Mouse (Mus musculus): ENCODE data around the gene Gm7030. TPM values are rescaled to one million over a fixed set of nuclear protein-coding genes. Genes with fewer than 3 reads are reported as not detected.

The Gm7030 gene
- polyA plus RNA-seq, 1 experiment from 2014 or later = not detected

Other genes with a start within 250 kb of the Gm7030 start
- 26.8 and 30.5 TPM in 2 replicates for gene Dhx16, start 249.6 kb downstream of the Gm7030 start, polyA plus RNA-seq (2015; fragmentation: Nextera tagmentation; extraction: Ambion mirVana)
- gene 2310061I04Rik, start 232.0 kb downstream of the Gm7030 start, polyA plus RNA-seq (2015; fragmentation: Nextera tagmentation; extraction: Ambion mirVana) = 59.2 and 75.2 TPM in 2 replicates
- gene Atat1, start 219.3 kb downstream of the Gm7030 start, polyA plus RNA-seq (2015; fragmentation: Nextera tagmentation; extraction: Ambion mirVana) = 259 and 319 TPM in 2 replicates
- 67.1 and 73.6 TPM in 2 replicates for gene Mrps18b, start 213.0 kb downstream of the Gm7030 start, polyA plus RNA-seq (2015; fragmentation: Nextera tagmentation; extraction: Ambion mirVana)
- 36.7 and 40.8 TPM in 2 replicates for gene Ppp1r10, start 213.0 kb downstream of the Gm7030 start, polyA plus RNA-seq (2015; fragmentation: Nextera tagmentation; extraction: Ambion mirVana)
- gene Abcf1, start 159.7 kb downstream of the Gm7030 start, polyA plus RNA-seq (2015; fragmentation: Nextera tagmentation; extraction: Ambion mirVana) = 78.4 and 90.3 TPM in 2 replicates
- 67.4 and 73.0 TPM in 2 replicates for gene Gnl1, start 149.6 kb downstream of the Gm7030 start, polyA plus RNA-seq (2015; fragmentation: Nextera tagmentation; extraction: Ambion mirVana)
- 78.5 and 87.9 TPM in 2 replicates for gene Prr3, start 149.2 kb downstream of the Gm7030 start, polyA plus RNA-seq (2015; fragmentation: Nextera tagmentation; extraction: Ambion mirVana)
- gene H2-T24, start 108.9 kb downstream of the Gm7030 start, polyA plus RNA-seq (2015; fragmentation: Nextera tagmentation; extraction: Ambion mirVana) = 8.6 and 10.0 TPM in 2 replicates
- 5.3 and 13.9 TPM in 2 replicates for gene H2-T23, start 96.6 kb downstream of the Gm7030 start, polyA plus RNA-seq (2015; fragmentation: Nextera tagmentation; extraction: Ambion mirVana)
- 7.3 and 12.5 TPM in 2 replicates for gene H2-T22, start 86.7 kb downstream of the Gm7030 start, polyA plus RNA-seq (2015; fragmentation: Nextera tagmentation; extraction: Ambion mirVana)
- gene Gm6034, start 86.5 kb downstream of the Gm7030 start, polyA plus RNA-seq (2015; fragmentation: Nextera tagmentation; extraction: Ambion mirVana) = not detected in 2 replicates
- 0.22 TPM in 1 of 2 replicates, not detected in the other for gene Gm11127, start 71.1 kb downstream of the Gm7030 start, polyA plus RNA-seq (2015; fragmentation: Nextera tagmentation; extraction: Ambion mirVana)
- gene Gm19684, start 7.7 kb downstream of the Gm7030 start, polyA plus RNA-seq (2015; fragmentation: Nextera tagmentation; extraction: Ambion mirVana) = not detected in 2 replicates
- gene Gm8909, start 39.1 kb upstream of the Gm7030 start, polyA plus RNA-seq (2015; fragmentation: Nextera tagmentation; extraction: Ambion mirVana) = not detected in 2 replicates
- gene H2-T3, start 60.9 kb upstream of the Gm7030 start, polyA plus RNA-seq (2015; fragmentation: Nextera tagmentation; extraction: Ambion mirVana) = 0.57 TPM in 1 of 2 replicates, not detected in the other
- gene Rpp21, start 128.6 kb upstream of the Gm7030 start, polyA plus RNA-seq (2015; fragmentation: Nextera tagmentation; extraction: Ambion mirVana) = 140 and 149 TPM in 2 replicates
- 23.7 and 26.7 TPM in 2 replicates for gene Trim39, start 142.8 kb upstream of the Gm7030 start, polyA plus RNA-seq (2015; fragmentation: Nextera tagmentation; extraction: Ambion mirVana)
- 0.18 and 0.27 TPM in 2 replicates for gene H2-M10.2, start 157.1 kb upstream of the Gm7030 start, polyA plus RNA-seq (2015; fragmentation: Nextera tagmentation; extraction: Ambion mirVana)
- not detected in 2 replicates for gene H2-M10.1, start 196.7 kb upstream of the Gm7030 start, polyA plus RNA-seq (2015; fragmentation: Nextera tagmentation; extraction: Ambion mirVana)
- not detected in 2 replicates for gene H2-M10.3, start 239.0 kb upstream of the Gm7030 start, polyA plus RNA-seq (2015; fragmentation: Nextera tagmentation; extraction: Ambion mirVana)